Mouse (Mus musculus) myocyte (in vitro differentiated cells): Measurements from ENCODE around the gene Sh3bp1.

Experiments
- CEBPB ChIP-seq: IDR thresholded peaks from 2 replicates; pipeline ENCODE4 v1.6.1; 2011; ENCODE audit warnings: mild to moderate bottlenecking, moderate library complexity; ENCODE audit not compliant: poor library complexity, insufficient read depth, severe bottlenecking
- E2F4 ChIP-seq: IDR thresholded peaks from one replicate; pipeline ENCODE4 v1.6.1; 2011; ENCODE audit warnings: mild to moderate bottlenecking, control low read depth, moderate library complexity; ENCODE audit not compliant: insufficient read depth
- MAX ChIP-seq: IDR thresholded peaks from one replicate; pipeline ENCODE4 v1.6.1; 2011; ENCODE audit warnings: low read depth, mild to moderate bottlenecking, control low read depth
- MYOD1 ChIP-seq, 3 experiments: IDR thresholded peaks; one replicate each; pipeline ENCODE4 v1.6.1; 2011; ENCODE audit warnings: control low read depth in 2 of 3, low read depth in 2 of 3, mild to moderate bottlenecking in 2 of 3, moderate library complexity in 1 of 3; ENCODE audit not compliant: insufficient read length in 2 of 3, control insufficient read depth in 1 of 3
- MYOG ChIP-seq, 3 experiments: IDR thresholded peaks; one replicate each; pipeline ENCODE4 v1.6.1; 2011; ENCODE audit warnings: control low read depth in 2 of 3, low read depth in 2 of 3, mild to moderate bottlenecking in 2 of 3; ENCODE audit not compliant: insufficient read length in 2 of 3, control insufficient read depth in 1 of 3, insufficient read depth in 1 of 3
- POLR2A ChIP-seq: IDR thresholded peaks from one replicate; pipeline ENCODE4 v1.6.1; 2011; ENCODE audit warnings: low read depth, mild to moderate bottlenecking, control low read depth, moderate library complexity; ENCODE audit not compliant: insufficient read length
- POLR2AphosphoS2 ChIP-seq: IDR thresholded peaks from one replicate; pipeline ENCODE4 v1.6.1; 2011; ENCODE audit warnings: low read depth, control low read depth; ENCODE audit not compliant: insufficient read length
- REST ChIP-seq: IDR thresholded peaks from one replicate; pipeline ENCODE4 v1.6.1; 2011; ENCODE audit warnings: mild to moderate bottlenecking, control low read depth, moderate library complexity; ENCODE audit not compliant: insufficient read depth, insufficient read length
- SRF ChIP-seq: IDR thresholded peaks from one replicate; pipeline ENCODE4 v1.6.1; 2011; ENCODE audit warnings: low read depth; ENCODE audit not compliant: control insufficient read depth, insufficient read length
- TCF12 ChIP-seq: IDR thresholded peaks from one replicate; pipeline ENCODE4 v1.6.1; 2011; ENCODE audit warnings: mild to moderate bottlenecking, control low read depth; ENCODE audit not compliant: poor library complexity, insufficient read depth, severe bottlenecking
- USF1 ChIP-seq: IDR thresholded peaks from one replicate; pipeline ENCODE4 v1.6.1; 2011; ENCODE audit warnings: low read depth, mild to moderate bottlenecking, control low read depth, moderate library complexity

DNA sequence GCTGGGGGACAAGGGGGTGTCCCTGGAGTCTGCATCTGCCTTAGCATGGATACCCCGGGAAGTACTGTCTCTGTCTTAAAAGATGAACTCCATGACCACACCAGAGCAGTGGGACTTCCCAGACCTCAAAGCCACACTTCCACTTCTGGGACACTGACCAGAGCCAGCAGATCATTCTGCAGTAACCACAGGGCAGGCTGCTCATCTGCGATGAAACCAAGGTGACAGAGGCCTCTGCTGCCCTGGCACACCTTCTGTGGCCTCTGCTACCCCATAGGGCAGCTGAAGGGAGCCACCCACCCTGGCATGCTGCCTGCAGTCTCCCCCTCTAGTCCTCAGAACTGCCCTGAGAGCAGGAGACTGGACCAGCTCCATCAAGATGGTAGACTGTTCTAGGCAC, 3.8 kb upstream of the Sh3bp1 start:
- TF ChIP-seq MYOD1 (IDR thresholded peaks at IDR 0.05; ENCODE audit: control insufficient read depth in 1 of 3, insufficient read length in 2 of 3, low read depth in 2 of 3) (no peak), MAX (no peak), POLR2AphosphoS2 (peak; percentile 66), POLR2A (no peak), E2F4 (no peak), CEBPB (no peak), USF1 (no peak), TCF12 (no peak), SRF (no peak), MYOG (IDR thresholded peaks at IDR 0.05; ENCODE audit: control insufficient read depth in 1 of 3, insufficient read depth in 1 of 3, insufficient read length in 2 of 3, low read depth in 2 of 3) (no peak), REST (no peak)
